Mouse (Mus musculus) bone marrow, adult 2 months (tissue): ENCODE results near the gene Lrrtm4.

ENCODE experiments used
- CTCF ChIP-seq: fragments of 200-500 bp; IDR thresholded peaks from 2 replicates; pipeline ENCODE4 v1.5.1; 2011; ENCODE audit warnings: low read length, control low read depth; ENCODE audit not compliant: control insufficient read depth, insufficient read depth
- POLR2A ChIP-seq: fragments of 200-500 bp; IDR thresholded peaks from 2 replicates; pipeline ENCODE4 v1.6.1; 2011; ENCODE audit warnings: low read depth, mild to moderate bottlenecking, control low read depth, low read length, borderline replicate concordance; ENCODE audit not compliant: control insufficient read depth

DNA sequence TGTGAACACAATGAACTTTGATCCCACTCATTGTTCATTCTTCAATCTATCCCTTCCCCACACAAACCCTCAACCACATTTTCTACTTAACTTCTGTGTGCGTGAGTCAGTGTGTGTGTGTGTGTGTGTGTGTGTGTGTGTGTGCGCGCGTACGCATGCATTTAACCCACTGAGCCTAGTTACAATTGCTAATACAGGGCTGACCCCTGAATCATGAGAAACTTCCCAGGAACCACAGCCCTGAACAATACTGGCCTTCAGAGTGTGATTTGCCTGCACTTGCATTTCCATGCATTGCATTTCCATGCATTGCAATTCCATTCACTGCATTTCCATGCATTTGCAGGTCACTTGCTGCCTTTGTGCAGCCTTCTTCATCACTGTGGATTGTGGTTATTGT is 701.8 kb downstream of the Lrrtm4 start:
- no peak for TF ChIP-seq CTCF
- TF ChIP-seq POLR2A, result no peak
